Mouse (Mus musculus): ENCODE data around the gene Rilpl1.

Gene Rilpl1

GRCm38 (mm10) chr5:124453339-124454081, 77.7 kb downstream of the Rilpl1 start:
- in situ Hi-C loops (cut with MboI) = no loop called here

DNA sequence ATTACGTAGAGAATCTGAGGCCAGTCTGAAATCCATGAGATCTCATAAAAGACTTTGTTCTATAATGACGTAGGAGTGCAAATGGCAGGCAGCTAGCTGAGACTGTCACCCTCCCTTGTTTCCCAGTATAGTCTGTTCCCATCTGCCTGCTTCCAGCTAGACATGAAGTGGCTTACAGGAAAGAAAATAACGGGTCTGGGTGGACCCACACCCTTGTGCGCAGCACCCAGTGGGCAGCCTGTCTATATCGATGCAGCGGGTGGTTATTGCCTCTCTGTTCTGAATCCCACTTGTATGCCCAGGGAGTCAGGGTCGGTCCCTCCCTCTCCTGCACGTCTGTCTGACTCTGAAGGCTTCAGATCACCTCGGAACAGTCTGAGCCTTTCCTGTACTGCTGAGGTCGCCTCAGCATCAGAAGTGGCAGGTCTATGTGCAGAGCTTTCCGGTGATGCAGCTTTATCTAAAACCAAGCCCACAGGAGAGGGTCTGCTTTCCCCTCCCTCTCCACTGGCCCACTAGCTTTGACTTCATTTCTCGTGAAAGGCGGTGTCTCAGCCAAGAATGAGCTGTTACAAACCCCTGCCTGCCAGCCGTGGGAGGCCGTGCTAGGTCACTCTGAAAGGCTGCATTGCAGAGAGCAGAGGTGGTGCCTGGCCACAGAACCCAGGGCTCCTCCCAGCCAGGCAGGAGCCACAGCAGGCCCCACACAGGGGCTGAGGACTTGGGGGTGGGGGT, 78.5 kb downstream of the Rilpl1 start:
- in situ Hi-C loops (cut with MboI) = no loop called here

GRCm38 (mm10) chr5:124450641-124451340, 80.4 kb downstream of the Rilpl1 start:
- in situ Hi-C loops (cut with MboI) = no loop called here

- in situ Hi-C loops (cut with MboI) = no loop called here
Observed at GRCm38 (mm10) chr5:124450051-124450450, 81.1 kb downstream of the Rilpl1 start.

- in situ Hi-C loops (cut with MboI) = no loop called here
Observed at GRCm38 (mm10) chr5:124449494-124449893, 81.7 kb downstream of the Rilpl1 start.

DNA sequence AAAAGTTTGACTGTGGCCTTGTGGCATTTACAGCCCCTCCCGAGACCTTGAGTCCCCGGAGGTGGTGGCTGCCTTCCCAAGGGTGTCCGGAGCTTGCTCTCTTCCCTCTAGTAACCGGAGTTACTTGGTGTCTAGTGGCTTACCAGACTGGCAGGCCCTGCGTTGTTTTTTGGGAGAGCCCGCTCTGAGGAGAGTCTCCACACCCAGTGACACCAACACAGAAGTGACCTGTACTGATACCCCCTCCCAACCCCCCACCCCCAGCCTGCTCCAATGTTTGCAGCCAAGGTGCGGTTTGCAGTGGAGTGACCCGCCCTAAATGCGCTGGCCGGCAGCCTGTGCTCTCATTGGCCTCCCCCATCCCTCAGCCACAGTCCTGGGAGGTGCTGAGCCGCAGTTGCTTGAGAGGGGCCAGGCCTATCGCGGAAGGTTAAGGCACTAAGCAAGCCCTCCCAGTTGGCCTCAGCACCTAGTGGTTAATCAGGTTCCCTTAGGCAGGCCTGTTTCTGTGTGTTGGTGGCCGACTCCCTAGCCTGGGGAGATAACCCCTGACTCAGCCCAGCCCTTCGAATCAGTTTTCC, 84.8 kb downstream of the Rilpl1 start:
- in situ Hi-C loops (cut with MboI) = no loop called here

GRCm38 (mm10) chr5:124445621-124446293, 85.4 kb downstream of the Rilpl1 start:
- in situ Hi-C loops (cut with MboI) = no loop called here

DNA sequence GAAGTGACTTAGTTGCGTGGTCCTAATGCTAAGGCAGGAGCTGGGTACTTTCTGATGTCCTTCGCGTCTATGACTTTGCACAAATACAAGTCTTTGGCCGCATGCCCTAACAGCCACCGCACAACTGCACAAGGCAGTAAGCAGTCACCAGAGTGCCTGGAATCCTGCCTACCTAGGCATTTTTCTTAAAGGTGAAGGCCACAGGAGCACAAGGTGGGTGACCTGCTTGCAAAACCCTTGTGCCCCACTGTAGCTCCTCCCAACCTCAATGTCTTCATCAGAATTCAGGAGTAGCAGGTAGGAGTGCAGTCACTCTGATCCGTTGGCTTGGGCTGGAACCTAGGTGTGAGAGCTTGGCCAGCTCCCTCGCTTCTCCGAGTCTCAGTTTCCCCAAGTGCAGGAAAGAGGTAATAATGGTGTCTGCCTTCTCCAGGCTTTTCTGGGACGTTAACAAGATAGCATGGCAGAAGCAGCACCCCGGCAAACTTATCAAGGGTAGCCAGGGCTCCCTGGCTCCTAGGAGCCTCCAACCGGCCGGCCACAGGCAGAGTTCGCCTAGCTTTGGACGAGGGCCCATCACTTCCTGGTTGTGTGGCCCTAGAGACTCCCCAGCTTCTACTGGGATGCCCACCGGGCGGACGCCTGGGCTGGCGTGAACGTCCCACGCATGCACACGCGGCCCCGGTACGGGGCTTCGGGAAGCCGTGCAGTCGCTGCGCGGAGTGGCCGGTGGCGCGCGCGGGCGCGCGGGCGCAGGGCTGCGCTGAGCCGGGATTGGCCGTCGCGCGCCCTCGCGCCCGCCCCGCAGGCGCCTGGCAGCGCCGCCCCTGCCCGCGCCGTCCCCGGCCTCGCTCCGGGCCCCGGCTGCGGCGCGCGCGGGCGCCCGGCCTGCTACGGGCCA, 86.3 kb downstream of the Rilpl1 start:
- in situ Hi-C loops (cut with MboI) = no loop called here

GRCm38 (mm10) chr5:124444208-124444607, 87.0 kb downstream of the Rilpl1 start:
- in situ Hi-C loops (cut with MboI) = no loop called here

Data from mature B cell (primary cell).